Mouse (Mus musculus) myocyte (in vitro differentiated cells): ENCODE measurements around the gene Gm10577. TPM values are rescaled to one million over a fixed set of nuclear protein-coding genes. Genes with fewer than 3 reads are reported as not detected.

ENCODE experiments used
- H3K27me3 ChIP-seq: one replicate; pipeline ENCODE4 v1.6.1; 2011; ENCODE audit not compliant: control insufficient read depth, insufficient read depth, insufficient read length
- H3K36me3 ChIP-seq: one replicate; pipeline ENCODE4 v1.6.1; 2011; ENCODE audit not compliant: control insufficient read depth, insufficient read depth
- H3K4me2 ChIP-seq: one replicate; pipeline ENCODE4 v1.6.1; 2011; ENCODE audit warnings: low read depth, control low read depth
- H3K4me3 ChIP-seq: one replicate; pipeline ENCODE4 v1.5.1; 2011; ENCODE audit warnings: mild to moderate bottlenecking, control low read depth, moderate library complexity
- H3K79me2 ChIP-seq: one replicate; pipeline ENCODE4 v1.6.1; 2011; ENCODE audit not compliant: control insufficient read depth, insufficient read depth
- H3ac ChIP-seq: one replicate; pipeline ENCODE4 v1.6.1; 2011; ENCODE audit not compliant: control insufficient read depth, insufficient read length
- CEBPB ChIP-seq: IDR thresholded peaks from 2 replicates; pipeline ENCODE4 v1.6.1; 2011; ENCODE audit warnings: mild to moderate bottlenecking, moderate library complexity; ENCODE audit not compliant: poor library complexity, insufficient read depth, severe bottlenecking
- E2F4 ChIP-seq: IDR thresholded peaks from one replicate; pipeline ENCODE4 v1.6.1; 2011; ENCODE audit warnings: mild to moderate bottlenecking, control low read depth, moderate library complexity; ENCODE audit not compliant: insufficient read depth
- MAX ChIP-seq: IDR thresholded peaks from one replicate; pipeline ENCODE4 v1.6.1; 2011; ENCODE audit warnings: low read depth, mild to moderate bottlenecking, control low read depth
- MYOD1 ChIP-seq, 3 experiments: IDR thresholded peaks; one replicate each; pipeline ENCODE4 v1.6.1; 2011; ENCODE audit warnings: control low read depth in 2 of 3, low read depth in 2 of 3, mild to moderate bottlenecking in 2 of 3, moderate library complexity in 1 of 3; ENCODE audit not compliant: insufficient read length in 2 of 3, control insufficient read depth in 1 of 3
- MYOG ChIP-seq, 3 experiments: IDR thresholded peaks; one replicate each; pipeline ENCODE4 v1.6.1; 2011; ENCODE audit warnings: control low read depth in 2 of 3, low read depth in 2 of 3, mild to moderate bottlenecking in 2 of 3; ENCODE audit not compliant: insufficient read length in 2 of 3, control insufficient read depth in 1 of 3, insufficient read depth in 1 of 3
- POLR2A ChIP-seq: IDR thresholded peaks from one replicate; pipeline ENCODE4 v1.6.1; 2011; ENCODE audit warnings: low read depth, mild to moderate bottlenecking, control low read depth, moderate library complexity; ENCODE audit not compliant: insufficient read length
- POLR2AphosphoS2 ChIP-seq: IDR thresholded peaks from one replicate; pipeline ENCODE4 v1.6.1; 2011; ENCODE audit warnings: low read depth, control low read depth; ENCODE audit not compliant: insufficient read length
- REST ChIP-seq: IDR thresholded peaks from one replicate; pipeline ENCODE4 v1.6.1; 2011; ENCODE audit warnings: mild to moderate bottlenecking, control low read depth, moderate library complexity; ENCODE audit not compliant: insufficient read depth, insufficient read length
- SRF ChIP-seq: IDR thresholded peaks from one replicate; pipeline ENCODE4 v1.6.1; 2011; ENCODE audit warnings: low read depth; ENCODE audit not compliant: control insufficient read depth, insufficient read length
- TCF12 ChIP-seq: IDR thresholded peaks from one replicate; pipeline ENCODE4 v1.6.1; 2011; ENCODE audit warnings: mild to moderate bottlenecking, control low read depth; ENCODE audit not compliant: poor library complexity, insufficient read depth, severe bottlenecking
- TCF3 ChIP-seq: IDR thresholded peaks from one replicate; pipeline ENCODE4 v1.6.1; 2011; ENCODE audit warnings: low read depth, control low read depth; ENCODE audit not compliant: insufficient read length
- USF1 ChIP-seq: IDR thresholded peaks from one replicate; pipeline ENCODE4 v1.6.1; 2011; ENCODE audit warnings: low read depth, mild to moderate bottlenecking, control low read depth, moderate library complexity
- polyA plus RNA-seq: library from polyadenylated mRNA; unstranded; fragments of >200 nt; fragmentation: generic; extraction: Trizol; gene quantifications from one replicate; pipeline ENCODE4 v1.2.1, GENCODE M21; 2012; ENCODE audit warnings: missing spikeins

Gene Gm10577
- polyA plus RNA-seq, 1 experiment = not detected

GRCm38 (mm10) chr4:100998906-100999305 is 21.6 kb downstream of the Gm10577 start:
- no peak for TF ChIP-seq MYOG (IDR thresholded peaks at IDR 0.05; ENCODE audit: control insufficient read depth in 1 of 3, insufficient read depth in 1 of 3, insufficient read length in 2 of 3, low read depth in 2 of 3)
- TF ChIP-seq CEBPB = no peak
- TF ChIP-seq POLR2A = no peak
- no peak for TF ChIP-seq POLR2AphosphoS2
- no peak for TF ChIP-seq MYOD1 (IDR thresholded peaks at IDR 0.05; ENCODE audit: control insufficient read depth in 1 of 3, insufficient read length in 2 of 3, low read depth in 2 of 3)
- TF ChIP-seq TCF3 = no peak
- no peak for TF ChIP-seq USF1
- no peak for TF ChIP-seq SRF
- no peak for TF ChIP-seq TCF12
- no peak for TF ChIP-seq REST
- no peak for TF ChIP-seq MAX
- TF ChIP-seq E2F4 = no peak
- Histone ChIP-seq H3K79me2 (no peaks in the 10 kb centered on the region), H3K4me3 (no peak overlapping the region), H3ac (no peak overlapping the region), H3K4me2 (no peak overlapping the region), H3K27me3 (no peaks in the 10 kb centered on the region), H3K36me3 (no peaks in the 10 kb centered on the region)

GRCm38 (mm10) chr4:100998145-100998544 is 22.4 kb downstream of the Gm10577 start:
- TF ChIP-seq USF1 (no peak), POLR2A (no peak), MYOD1 (IDR thresholded peaks at IDR 0.05; ENCODE audit: control insufficient read depth in 1 of 3, insufficient read length in 2 of 3, low read depth in 2 of 3) (no peak), MYOG (IDR thresholded peaks at IDR 0.05; ENCODE audit: control insufficient read depth in 1 of 3, insufficient read depth in 1 of 3, insufficient read length in 2 of 3, low read depth in 2 of 3) (no peak), TCF3 (no peak), SRF (no peak), REST (no peak), TCF12 (no peak), CEBPB (no peak), POLR2AphosphoS2 (no peak), E2F4 (no peak), MAX (no peak)
- H3K27me3 ChIP-seq = no peaks in the 10 kb centered on the region
- H3K4me2 ChIP-seq = no peak overlapping the region
- no peaks in the 10 kb centered on the region for H3K79me2 ChIP-seq
- H3K36me3 ChIP-seq = no peaks in the 10 kb centered on the region
- no peak overlapping the region for H3ac ChIP-seq
- no peak overlapping the region for H3K4me3 ChIP-seq

- no peaks in the 10 kb centered on the region for H3K27me3 ChIP-seq
- no peak overlapping the region for H3ac ChIP-seq
- H3K79me2 ChIP-seq = no peaks in the 10 kb centered on the region
- H3K4me2 ChIP-seq = no peak overlapping the region
- no peaks in the 10 kb centered on the region for H3K36me3 ChIP-seq
- no peak for TF ChIP-seq REST
- no peak for TF ChIP-seq POLR2AphosphoS2
- TF ChIP-seq USF1 = no peak
- no peak for TF ChIP-seq E2F4
- no peak for TF ChIP-seq SRF
- TF ChIP-seq TCF3 = no peak
- TF ChIP-seq TCF12 = no peak
- TF ChIP-seq MYOD1 (IDR thresholded peaks at IDR 0.05; ENCODE audit: control insufficient read depth in 1 of 3, insufficient read length in 2 of 3, low read depth in 2 of 3) = no peak
- TF ChIP-seq MYOG (IDR thresholded peaks at IDR 0.05; ENCODE audit: control insufficient read depth in 1 of 3, insufficient read depth in 1 of 3, insufficient read length in 2 of 3, low read depth in 2 of 3) = no peak
- no peak overlapping the region for H3K4me3 ChIP-seq
Measured at GRCm38 (mm10) chr4:100996060-100996651, 24.3 kb downstream of the Gm10577 start.

DNA sequence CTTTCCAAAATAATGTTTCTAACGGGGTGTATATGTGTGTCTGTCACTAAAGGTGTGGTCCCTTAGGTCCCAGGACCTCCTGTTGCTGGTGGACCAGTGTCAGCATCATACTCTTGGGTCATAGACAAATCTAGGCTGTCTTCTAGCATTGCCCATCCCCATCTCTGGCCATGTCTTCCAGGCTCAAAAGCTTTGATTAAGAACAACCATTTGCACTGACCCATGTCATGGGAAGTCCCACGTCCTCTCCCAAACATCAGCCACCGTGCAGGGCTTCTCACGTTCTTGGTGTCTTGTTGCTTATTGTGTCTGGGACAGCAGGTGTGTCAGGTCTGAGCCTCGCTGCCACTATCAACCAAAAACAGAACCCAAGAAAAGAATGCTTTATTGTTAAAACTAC is 24.9 kb downstream of the Gm10577 start:
- Histone ChIP-seq H3K36me3 (no peaks in the 10 kb centered on the region), H3K4me2 (no peak overlapping the region), H3K27me3 (no peaks in the 10 kb centered on the region), H3ac (no peak overlapping the region), H3K79me2 (no peaks in the 10 kb centered on the region), H3K4me3 (no peak overlapping the region)
- TF ChIP-seq CEBPB = no peak
- no peak for TF ChIP-seq TCF12
- TF ChIP-seq MYOG (IDR thresholded peaks at IDR 0.05; ENCODE audit: control insufficient read depth in 1 of 3, insufficient read depth in 1 of 3, insufficient read length in 2 of 3, low read depth in 2 of 3) = no peak

GRCm38 (mm10) chr4:100994442-100995255 is 25.8 kb downstream of the Gm10577 start:
- H3ac ChIP-seq = no peak overlapping the region
- no peak overlapping the region for H3K4me2 ChIP-seq
- H3K27me3 ChIP-seq = no peaks in the 10 kb centered on the region
- H3K79me2 ChIP-seq = no peaks in the 10 kb centered on the region
- TF ChIP-seq CEBPB (no peak), USF1 (no peak), MYOG (IDR thresholded peaks at IDR 0.05; ENCODE audit: control insufficient read depth in 1 of 3, insufficient read depth in 1 of 3, insufficient read length in 2 of 3, low read depth in 2 of 3) (no peak), E2F4 (no peak), MYOD1 (IDR thresholded peaks at IDR 0.05; ENCODE audit: control insufficient read depth in 1 of 3, insufficient read length in 2 of 3, low read depth in 2 of 3) (no peak), TCF3 (no peak), TCF12 (no peak), SRF (no peak), POLR2A (no peak)
- H3K4me3 ChIP-seq = no peak overlapping the region
- no peaks in the 10 kb centered on the region for H3K36me3 ChIP-seq
